In the genomic region with DNA sequence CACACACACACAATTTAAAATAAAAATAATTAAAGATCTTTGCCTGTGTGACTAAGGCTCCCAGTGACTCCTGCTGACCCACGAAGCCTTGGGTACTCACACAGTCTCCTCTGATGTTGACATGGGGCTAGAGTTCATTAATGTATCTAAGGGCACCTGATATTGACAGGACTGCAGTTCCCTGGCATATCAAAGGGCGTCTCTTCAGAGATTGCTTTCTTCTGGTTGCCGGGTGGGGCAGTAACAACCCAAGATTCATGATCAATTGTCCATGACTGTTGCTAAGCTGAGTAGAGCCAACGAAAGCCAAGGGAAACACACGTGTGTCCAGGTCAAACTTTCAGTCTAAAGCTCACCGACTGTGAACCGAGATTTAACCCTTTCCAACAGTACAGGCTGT, we compare ENCODE assay signal across 13 mouse cellular contexts. TPM values are rescaled to one million over a fixed set of nuclear protein-coding genes. Genes with fewer than 3 reads are reported as not detected.
DNase-seq lines count a peak whose midpoint lies in the region; ATAC-seq and TF ChIP-seq lines count a peak whose summit lies in the region.
"Had no signal": no experiment of that assay in that cellular context is flagged by ENCODE, and none has a peak within 500 bp of the region (broad histone marks: within the 10 kb centered on the region; RNA-seq: fewer than 3 reads in every experiment).

No protein-coding gene starts in this region.

- no peak overlapping the region for H3K9ac ChIP-seq in neural tube, embryonic 14.5 days (replicated peaks; ENCODE audit: low read depth, low read length)
- H3K9ac ChIP-seq in stomach, embryonic 16.5 days (ENCODE audit: low read length) = no peak overlapping the region
- H3K9ac ChIP-seq: embryonic facial prominence, embryonic 12.5 days; hindbrain, embryonic 15.5 days; liver, embryonic 15.5 days had no signal

- no peaks in the 10 kb centered on the region for H3K27me3 ChIP-seq in neural tube, embryonic 14.5 days (ENCODE audit: control insufficient read depth, insufficient read depth, low read length)
- H3K27me3 ChIP-seq in kidney, adult 2 months (replicated peaks; ENCODE audit: control insufficient read depth, insufficient read depth, low read length) = no peaks in the 10 kb centered on the region
- no peaks in the 10 kb centered on the region for H3K27me3 ChIP-seq in stomach, embryonic 16.5 days (ENCODE audit: control insufficient read depth, insufficient read depth, low read length)
- H3K27me3 ChIP-seq: embryonic facial prominence, embryonic 12.5 days; hindbrain, embryonic 15.5 days; liver, embryonic 15.5 days had no signal

- 58% methylated on average over 7 of the region's 7 CpGs for WGBS in neural tube, embryonic 14.5 days
- 30% methylated on average over 7 of the region's 7 CpGs for WGBS in kidney, adult 2 months
- WGBS in stomach, embryonic 16.5 days = 41% methylated on average over 7 of the region's 7 CpGs

- no peak for DNase-seq in neural tube, embryonic 10.5 days (ENCODE audit: extremely low spot score, low spot score)
- peak; percentile 80 for DNase-seq in kidney, adult 2 months
- DNase-seq in kidney, postnatal 25 days = peak; percentile 43 to 81
- no peak for DNase-seq in layer of hippocampus, postnatal 10 days (ENCODE audit: low spot score in 2 of 2)
- no peak for DNase-seq in left cerebral cortex, adult 18-20 months (ENCODE audit: low spot score in 2 of 2)
- DNase-seq: heart, adult 18-20 months; heart, postnatal 10 days; right cerebral cortex, postnatal 25 days had no signal

- no peaks in the 10 kb centered on the region for H3K36me3 ChIP-seq in neural tube, embryonic 14.5 days (ENCODE audit: control insufficient read depth, insufficient read depth, low read length)
- H3K36me3 ChIP-seq in kidney, adult 2 months (ENCODE audit: control insufficient read depth, insufficient read depth, low read length) = no peaks in the 10 kb centered on the region
- no peaks in the 10 kb centered on the region for H3K36me3 ChIP-seq in stomach, embryonic 16.5 days (ENCODE audit: control insufficient read depth, insufficient read depth, low read length)
- H3K36me3 ChIP-seq: embryonic facial prominence, embryonic 12.5 days; hindbrain, embryonic 15.5 days; liver, embryonic 15.5 days had no signal

- TF ChIP-seq CTCF in kidney, adult 2 months (conservative IDR thresholded peaks at IDR 0.05; ENCODE audit: insufficient read depth, insufficient read length, low read depth, low read length) = no peak

- H3K27ac ChIP-seq in neural tube, embryonic 14.5 days (ENCODE audit: low read depth, low read length) = no peak overlapping the region
- H3K27ac ChIP-seq in kidney, adult 2 months (ENCODE audit: insufficient read depth, low read depth, low read length) = no peak overlapping the region
- no peak overlapping the region for H3K27ac ChIP-seq in stomach, embryonic 16.5 days (ENCODE audit: low read length)
- H3K27ac ChIP-seq: embryonic facial prominence, embryonic 12.5 days; hindbrain, embryonic 15.5 days; liver, embryonic 15.5 days had no signal

- TF ChIP-seq POLR2A in kidney, adult 2 months (IDR thresholded peaks at IDR 0.05; ENCODE audit: low read depth, low read length) = no peak

- H3K4me3 ChIP-seq in neural tube, embryonic 14.5 days (ENCODE audit: low read depth, low read length) = no peak overlapping the region
- H3K4me3 ChIP-seq in kidney, adult 2 months (ENCODE audit: insufficient read depth, low read depth, low read length) = no peak overlapping the region
- no peak overlapping the region for H3K4me3 ChIP-seq in stomach, embryonic 16.5 days (replicated peaks; ENCODE audit: low read length)
- H3K4me3 ChIP-seq: embryonic facial prominence, embryonic 12.5 days; hindbrain, embryonic 15.5 days; liver, embryonic 15.5 days had no signal

- H3K4me2 ChIP-seq in neural tube, embryonic 14.5 days (ENCODE audit: low read depth, low read length) = no peak overlapping the region
- no peak overlapping the region for H3K4me2 ChIP-seq in stomach, embryonic 16.5 days (ENCODE audit: low read depth, low read length)
- H3K4me2 ChIP-seq: embryonic facial prominence, embryonic 12.5 days; hindbrain, embryonic 15.5 days; liver, embryonic 15.5 days had no signal

- no peaks in the 10 kb centered on the region for H3K4me1 ChIP-seq in neural tube, embryonic 14.5 days (ENCODE audit: control insufficient read depth, insufficient read depth, low read length)
- peaks cover 15% of the 10 kb centered on the region; the same call in 1 of the 2 replicates for H3K4me1 ChIP-seq in kidney, adult 2 months (ENCODE audit: control insufficient read depth, insufficient read depth, low read length)
- 0 out of 2 replicates have a peak, but pooled peaks cover 5% of the 10 kb centered on the region for H3K4me1 ChIP-seq in stomach, embryonic 16.5 days (ENCODE audit: control insufficient read depth, insufficient read depth, low read length)

- peak; percentile 41; the same call in 1 of the 2 replicates for ATAC-seq in neural tube, embryonic 14.5 days (ENCODE audit: low read depth)
- ATAC-seq in stomach, embryonic 16.5 days (ENCODE audit: insufficient read depth, low FRiP score) = peak; percentile 44; the same call in 1 of the 2 replicates

- H3K9me3 ChIP-seq in neural tube, embryonic 14.5 days (ENCODE audit: control insufficient read depth, low read length) = no peaks in the 10 kb centered on the region
- no peaks in the 10 kb centered on the region for H3K9me3 ChIP-seq in stomach, embryonic 16.5 days (replicated peaks; ENCODE audit: control insufficient read depth, low read length)
- H3K9me3 ChIP-seq: embryonic facial prominence, embryonic 12.5 days; hindbrain, embryonic 15.5 days; liver, embryonic 15.5 days had no signal

RNA-seq across cellular contexts. Expression of a gene that starts 22.0 kb away (rescaled TPM):
- 64.1 and 70.7 TPM in 2 replicates for polyA plus RNA-seq in neural tube, embryonic 14.5 days (2014; fragmentation: Nextera tagmentation; extraction: Ambion mirVana)
- 71.5 and 71.6 TPM in 2 replicates for polyA plus RNA-seq in kidney, adult 2 months (2012; rRNA removed)
- 16.1 and 16.3 TPM in 2 replicates for polyA plus RNA-seq in stomach, embryonic 16.5 days (2015; fragmentation: Nextera tagmentation; extraction: Ambion mirVana)
- 100 to 1,000 TPM; 142 to 157 TPM for total RNA-seq in layer of hippocampus, postnatal 10 days (2021)
- 100 to 1,000 TPM; 191 to 198 TPM for total RNA-seq in left cerebral cortex, adult 18-20 months (2021)

RNA-seq across cellular contexts. Expression of a gene that starts 45.1 kb away (rescaled TPM):
- 59.8 and 60.7 TPM in 2 replicates for polyA plus RNA-seq in neural tube, embryonic 14.5 days (2014; fragmentation: Nextera tagmentation; extraction: Ambion mirVana)
- 13.0 and 14.1 TPM in 2 replicates for polyA plus RNA-seq in kidney, adult 2 months (2012; rRNA removed)
- polyA plus RNA-seq in stomach, embryonic 16.5 days (2015; fragmentation: Nextera tagmentation; extraction: Ambion mirVana) = 23.5 and 24.1 TPM in 2 replicates
- 10 to 100 TPM; 66.6 to 77.6 TPM for total RNA-seq in layer of hippocampus, postnatal 10 days (2021)
- total RNA-seq in left cerebral cortex, adult 18-20 months (2021) = 10 to 100 TPM; 89.5 to 92.6 TPM

Comparison
In these comparisons a context has a peak if more than half of its experiments do, and no peak if none do; other contexts are left out.
1. DNase-seq: peak in kidney, adult 2 months (single experiment) and kidney, postnatal 25 days (2 of 2); none in neural tube, embryonic 10.5 days (single experiment), layer of hippocampus, postnatal 10 days (0 of 2) and left cerebral cortex, adult 18-20 months (0 of 2).